ENCODE assay signal across 19 mouse cellular contexts in the genomic region with DNA sequence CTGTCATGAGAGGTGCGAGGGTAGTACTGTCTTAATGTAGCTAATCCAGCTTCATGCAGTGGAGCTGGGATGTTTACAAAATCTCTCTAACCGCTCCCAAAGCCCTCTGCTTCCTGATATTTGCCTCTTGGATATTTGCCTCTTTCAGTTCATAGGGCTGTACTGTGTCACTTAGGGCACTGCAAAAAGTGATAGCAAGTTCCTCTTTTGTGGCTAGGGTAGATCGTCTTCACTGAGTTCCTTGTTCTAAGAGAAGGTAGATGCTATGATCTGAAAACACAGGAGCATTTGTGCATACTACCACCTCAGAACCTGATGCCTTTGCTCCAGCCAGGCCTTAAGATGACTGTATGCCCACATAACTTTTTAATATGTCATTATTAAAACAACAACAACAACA. TPM values are rescaled to one million over a fixed set of nuclear protein-coding genes. Genes with fewer than 3 reads are reported as not detected.
"Had no signal": no experiment of that assay in that cellular context is flagged by ENCODE, and none has a peak within 500 bp of the region (broad histone marks: within the 10 kb centered on the region; RNA-seq: fewer than 3 reads in every experiment).

No protein-coding gene starts in this region.

- H3K36me3 ChIP-seq: limb, embryonic 12.5 days; liver, embryonic 13.5 days; lung, embryonic 15.5 days; midbrain, embryonic 13.5 days had no signal

- H3K4me2 ChIP-seq: limb, embryonic 12.5 days; liver, embryonic 13.5 days; lung, embryonic 15.5 days; midbrain, embryonic 13.5 days had no signal

- H3K9me3 ChIP-seq: limb, embryonic 12.5 days; liver, embryonic 13.5 days; lung, embryonic 15.5 days; midbrain, embryonic 13.5 days had no signal

- H3K4me3 ChIP-seq: left cerebral cortex, adult 2 months; limb, embryonic 12.5 days; liver, embryonic 13.5 days; lung, embryonic 15.5 days; midbrain, embryonic 13.5 days had no signal

- DNase-seq: kidney, postnatal 10 days; kidney, postnatal 4 days; liver; liver, embryonic 13.5 days; liver, postnatal 0 days; lung, postnatal 14 days; right cerebral cortex, postnatal 14 days; thymus, postnatal 36 days had no signal

- H3K27me3 ChIP-seq: limb, embryonic 12.5 days; liver, embryonic 13.5 days; lung, embryonic 15.5 days; midbrain, embryonic 13.5 days had no signal

- H3K4me1 ChIP-seq: liver, embryonic 13.5 days; lung, embryonic 15.5 days; midbrain, embryonic 13.5 days had no signal

- ATAC-seq: liver, postnatal 0 days; midbrain, embryonic 13.5 days had no signal

- H3K27ac ChIP-seq: left cerebral cortex, adult 2 months; limb, embryonic 12.5 days; liver, embryonic 13.5 days; lung, embryonic 15.5 days; macrophage; midbrain, embryonic 13.5 days had no signal

- H3K9ac ChIP-seq: limb, embryonic 12.5 days; liver, embryonic 13.5 days; liver, postnatal 0 days; lung, embryonic 15.5 days; midbrain, embryonic 13.5 days had no signal

RNA-seq across cellular contexts. Expression of a gene that starts 8.8 kb away (rescaled TPM):
- total RNA-seq: layer of hippocampus, postnatal 25 days; left cerebral cortex, adult 2 months; left cerebral cortex, postnatal 25 days; midbrain, postnatal 0 days had no signal
- polyA plus RNA-seq: kidney, embryonic 14.5 days; limb, embryonic 12.5 days; liver, embryonic 13.5 days; liver, postnatal 0 days; lung, embryonic 15.5 days; macrophage; midbrain, embryonic 13.5 days; midbrain, postnatal 0 days; neural tube, embryonic 14.5 days; thymus, postnatal 0 days had no signal

RNA-seq across cellular contexts. Expression of a gene that starts 27.6 kb away (rescaled TPM):
- total RNA-seq: left cerebral cortex, adult 2 months had no signal
- polyA plus RNA-seq: kidney, embryonic 14.5 days; liver, embryonic 13.5 days; liver, postnatal 0 days; macrophage; midbrain, embryonic 13.5 days had no signal
